Mouse (Mus musculus): ENCODE measurements around the gene Kcnn3.
A peak's percentile ranks its signal among the peaks of the same experiment; 100 is the strongest.

The Kcnn3 gene

DNA sequence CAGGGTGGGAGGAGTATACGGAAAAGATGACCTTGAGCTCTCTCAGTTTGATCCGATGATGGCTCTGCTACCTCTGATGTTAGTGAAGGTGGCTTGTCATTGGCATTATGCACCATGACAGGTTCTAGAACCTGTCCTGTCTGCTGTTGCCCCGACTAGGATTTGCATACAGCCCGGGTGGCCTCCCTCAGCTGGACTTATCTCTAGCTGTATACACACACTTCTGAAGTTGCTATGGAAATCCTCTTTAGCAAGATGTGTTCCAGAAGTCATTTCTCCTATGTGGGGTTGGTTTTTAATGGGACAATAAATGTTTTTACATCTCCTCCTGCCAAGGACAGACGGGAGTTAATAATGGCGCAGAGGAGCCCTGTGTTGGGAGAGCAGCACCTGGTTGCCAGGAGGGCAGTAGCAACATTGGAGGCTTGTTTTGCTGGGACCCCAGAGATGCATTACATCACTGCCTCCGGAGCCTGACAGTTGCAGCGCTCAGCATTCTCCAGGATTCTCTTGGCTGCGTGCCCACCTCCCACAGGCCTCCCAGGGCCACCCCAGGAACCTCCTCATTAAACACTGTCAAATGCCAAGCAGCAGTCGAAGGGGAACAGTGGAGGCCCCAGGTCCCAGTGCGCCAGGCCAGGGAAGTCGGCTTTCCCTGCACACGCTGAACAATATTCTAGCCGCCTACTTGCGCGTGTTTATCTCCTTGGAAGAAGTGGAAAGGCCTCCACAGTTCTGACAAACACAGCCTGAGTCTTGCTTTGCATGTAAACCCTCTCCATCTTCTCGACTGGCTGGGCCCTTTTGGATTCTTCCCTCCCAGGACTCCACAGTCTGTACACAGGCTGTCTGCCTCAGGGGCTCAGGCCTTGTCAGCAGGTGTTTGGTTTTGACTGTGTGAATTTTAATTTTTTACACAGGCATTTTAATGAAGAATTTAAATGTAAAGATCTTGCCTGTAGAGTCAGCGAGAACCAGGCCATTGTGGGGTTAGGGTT lies 93.9 kb downstream of the Kcnn3 start:
- peak; percentile 77 to 85 for DNase-seq (ENCODE audit: low spot score in 2 of 2)

DNA sequence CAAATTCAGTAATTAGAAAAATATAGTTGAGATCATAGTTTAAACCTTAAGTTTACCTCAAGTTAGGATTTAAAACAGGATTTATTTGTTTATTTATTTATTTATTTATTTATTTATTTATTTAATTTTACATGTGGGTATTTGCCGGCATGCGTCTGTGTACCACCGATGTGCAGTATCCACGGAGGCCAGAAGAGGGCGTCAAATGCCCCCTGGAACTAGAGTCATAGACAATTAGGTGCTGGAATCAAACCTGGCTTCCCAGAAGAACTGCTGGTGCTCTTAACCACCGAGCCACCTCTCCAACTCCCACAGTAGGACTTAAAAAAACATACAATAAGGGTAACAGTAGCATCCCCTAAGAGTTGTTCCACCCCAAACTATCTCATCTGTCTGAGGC lies 96.9 kb downstream of the Kcnn3 start:
- DNase-seq (ENCODE audit: low spot score in 2 of 2) = no peak

DNA sequence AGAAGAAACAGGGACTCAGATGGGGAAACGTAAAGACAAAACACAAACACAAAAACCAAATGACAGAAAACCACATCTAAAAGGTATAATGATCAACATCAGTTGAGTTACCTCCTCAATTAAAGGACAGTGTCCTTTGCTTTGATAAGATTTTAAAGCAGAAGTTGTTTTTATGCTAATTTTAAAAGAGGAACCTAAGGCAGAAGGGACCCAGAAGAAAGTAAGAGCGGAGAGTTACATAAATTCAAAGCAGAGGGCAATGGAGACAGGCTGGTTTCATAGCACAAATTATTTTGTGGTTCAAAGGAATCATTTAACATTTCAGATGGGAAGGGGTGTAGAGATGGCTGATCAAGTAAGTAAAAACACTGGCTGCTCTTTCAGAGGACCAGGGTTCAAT lies 97.4 kb downstream of the Kcnn3 start:
- no peak for DNase-seq (ENCODE audit: low spot score in 2 of 2)

DNA sequence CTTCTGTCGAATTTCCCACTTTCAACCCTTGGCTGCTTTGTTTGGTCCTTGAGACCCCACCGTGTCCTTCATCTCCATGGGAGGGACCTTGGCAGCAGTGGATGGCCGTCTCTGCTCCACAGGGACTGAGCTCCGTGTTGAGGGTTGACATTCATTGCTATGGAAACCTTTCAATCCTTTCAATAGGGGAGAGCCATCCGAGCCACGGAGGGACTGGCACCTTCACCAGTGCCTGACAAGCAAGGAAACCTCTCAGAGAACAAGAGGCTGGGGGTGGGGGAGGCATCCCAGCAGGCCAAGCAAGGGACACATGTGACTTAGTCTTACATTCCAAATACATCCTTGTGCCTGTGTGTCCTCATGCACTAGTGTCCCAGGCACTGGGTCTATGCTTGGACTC lies 102.9 kb downstream of the Kcnn3 start:
- no peak for DNase-seq (ENCODE audit: low spot score in 2 of 2)

DNA sequence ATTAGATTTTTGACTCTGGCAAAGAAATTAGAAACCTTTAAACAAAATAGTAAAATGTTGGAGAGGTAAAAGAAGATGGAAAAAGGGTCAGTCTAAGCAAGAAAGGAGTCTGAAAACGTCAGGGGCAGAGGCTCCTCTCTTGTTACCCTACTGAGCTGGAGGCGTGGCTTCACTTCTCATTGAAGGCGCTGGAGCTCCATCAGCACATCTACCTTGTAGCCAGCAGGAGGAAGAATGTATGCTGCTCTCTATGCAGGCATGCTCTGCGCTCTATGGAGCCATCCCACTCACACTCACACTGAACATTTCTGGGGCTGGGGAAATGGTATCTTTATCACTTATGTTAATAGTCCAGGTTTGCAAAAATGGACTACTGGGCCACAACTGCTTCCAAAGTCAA lies 103.6 kb downstream of the Kcnn3 start:
- DNase-seq (ENCODE audit: low spot score in 2 of 2) = no peak

DNA sequence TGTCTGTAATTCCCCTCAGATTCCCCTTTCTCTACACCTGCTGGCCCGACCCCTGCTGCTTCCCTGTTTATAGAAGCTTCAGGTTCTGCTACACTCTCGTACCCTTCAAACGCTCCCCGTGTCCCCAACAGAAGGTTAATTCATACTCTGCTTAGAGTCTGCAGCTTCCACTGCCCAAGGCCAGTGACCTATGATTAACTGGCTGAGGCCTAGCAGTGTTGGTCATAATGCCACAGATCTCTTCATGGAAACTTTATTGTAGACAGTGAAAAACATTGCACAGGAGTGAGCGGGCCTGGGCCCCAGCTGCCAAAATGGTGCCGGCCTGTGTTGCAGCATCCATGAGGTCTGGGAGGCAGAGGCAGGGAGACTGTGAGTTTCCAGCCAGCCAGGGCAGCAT lies 104.0 kb downstream of the Kcnn3 start:
- DNase-seq (ENCODE audit: low spot score in 2 of 2) = no peak

DNA sequence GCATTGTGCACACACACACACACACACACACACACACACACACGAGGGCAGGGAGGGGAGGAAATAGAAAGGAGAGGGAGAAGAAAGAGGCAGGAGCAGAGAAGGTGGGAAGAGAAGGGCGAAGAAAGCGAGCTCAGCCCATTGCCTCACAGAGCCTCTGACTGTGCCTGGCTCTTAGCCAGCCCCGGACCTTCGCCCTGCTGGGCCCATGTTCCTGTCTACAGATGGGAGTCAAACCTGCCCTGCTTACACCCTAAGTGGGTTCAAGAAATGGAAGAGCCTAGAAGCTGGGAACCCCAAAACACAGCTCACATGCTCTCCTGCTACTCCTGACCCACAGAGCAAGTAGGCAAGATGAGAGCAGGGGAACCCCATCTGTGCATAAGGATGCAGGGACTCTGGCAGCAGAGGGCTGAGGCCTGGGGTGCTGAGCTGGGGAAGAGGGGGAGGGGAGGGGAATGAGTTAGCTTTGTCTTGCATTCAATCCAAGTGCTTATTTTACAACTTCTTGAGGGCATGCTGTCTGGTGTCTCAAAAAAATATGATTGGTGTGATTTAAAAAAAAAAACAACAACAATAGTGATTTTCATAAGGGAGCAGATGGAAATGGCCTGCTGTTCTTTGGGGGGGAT lies 105.0 kb downstream of the Kcnn3 start:
- DNase-seq (ENCODE audit: low spot score in 2 of 2) = no peak

DNA sequence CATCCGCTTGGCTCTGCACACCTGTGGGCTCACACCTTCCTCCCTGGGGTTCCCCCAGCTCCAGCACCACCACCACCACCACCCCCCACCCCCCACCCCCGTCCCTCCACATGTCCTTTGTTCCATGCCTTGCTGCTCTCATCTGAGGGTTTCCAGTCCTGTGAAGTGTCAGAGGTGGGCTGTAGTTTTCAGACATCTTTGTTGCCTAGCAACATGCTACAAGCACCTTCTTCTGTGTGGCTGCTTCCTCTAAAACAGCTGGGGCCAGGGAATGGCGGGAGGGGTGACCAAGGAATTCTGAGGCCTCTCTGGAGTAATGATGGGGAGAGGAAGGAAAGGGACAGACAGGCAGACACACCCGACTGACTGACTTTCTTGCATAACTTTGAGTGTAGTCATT lies 106.6 kb downstream of the Kcnn3 start:
- no peak for DNase-seq (ENCODE audit: low spot score in 2 of 2)

DNA sequence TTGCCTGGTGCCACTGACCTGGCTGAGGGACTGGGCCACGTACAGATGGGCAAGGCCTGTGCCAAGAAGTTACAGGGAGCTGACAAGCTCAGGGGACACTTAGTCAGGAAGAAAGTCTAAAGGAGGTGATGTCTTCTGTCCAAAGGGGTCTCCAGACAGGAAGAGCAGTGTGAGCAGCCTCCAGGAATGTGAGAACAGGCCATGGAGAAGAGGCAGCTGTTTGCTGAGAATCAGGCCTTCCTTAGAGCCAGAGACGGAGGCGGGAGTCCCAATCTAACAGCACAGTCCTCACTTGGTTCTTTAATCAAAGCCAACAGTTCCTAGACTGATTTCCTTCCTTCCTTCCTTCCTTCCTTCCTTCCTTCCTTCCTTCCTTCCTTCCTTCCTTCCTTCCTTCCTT lies 109.8 kb downstream of the Kcnn3 start:
- no peak for DNase-seq (ENCODE audit: low spot score in 2 of 2)

DNA sequence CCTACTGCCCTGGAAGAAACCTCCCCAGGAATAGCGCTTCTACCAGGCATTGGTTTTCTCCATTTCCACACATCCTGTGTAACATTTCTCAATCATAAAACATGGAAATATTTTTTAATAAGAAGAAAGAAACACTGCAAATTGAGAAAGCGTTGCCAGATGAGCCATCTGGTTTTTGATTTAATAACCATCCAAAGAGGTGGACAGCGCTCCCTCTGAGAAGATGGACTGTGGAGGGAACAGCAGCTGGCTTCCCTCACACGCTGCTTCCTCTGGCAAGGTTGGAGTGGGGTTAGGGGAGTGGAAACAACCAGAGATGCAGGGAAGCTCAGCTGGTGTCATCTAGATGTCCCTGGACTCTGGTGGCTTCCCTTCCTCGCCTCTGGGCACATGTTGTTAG lies 111.8 kb downstream of the Kcnn3 start:
- no peak for DNase-seq (ENCODE audit: low spot score in 2 of 2)

DNA sequence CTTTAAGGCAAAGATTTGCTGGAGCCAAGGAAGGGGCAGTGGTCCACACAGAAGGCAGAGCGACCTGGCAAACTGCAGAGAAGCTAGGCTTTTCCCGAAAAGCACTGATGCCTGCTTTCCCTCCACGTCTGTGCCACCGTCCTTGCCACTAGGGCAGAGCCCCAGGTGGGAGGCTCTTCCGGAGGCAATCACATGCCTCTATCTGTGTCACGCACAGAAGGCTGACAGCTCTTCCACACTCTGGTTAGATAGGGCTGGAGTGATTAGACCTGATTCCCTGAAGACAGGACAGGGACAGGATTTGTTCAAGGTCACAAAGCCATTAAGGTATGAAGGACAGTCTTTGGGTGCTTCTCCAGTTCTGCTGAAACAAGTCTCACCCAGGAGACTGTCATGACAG lies 113.6 kb downstream of the Kcnn3 start:
- DNase-seq (ENCODE audit: low spot score in 2 of 2) = no peak

DNA sequence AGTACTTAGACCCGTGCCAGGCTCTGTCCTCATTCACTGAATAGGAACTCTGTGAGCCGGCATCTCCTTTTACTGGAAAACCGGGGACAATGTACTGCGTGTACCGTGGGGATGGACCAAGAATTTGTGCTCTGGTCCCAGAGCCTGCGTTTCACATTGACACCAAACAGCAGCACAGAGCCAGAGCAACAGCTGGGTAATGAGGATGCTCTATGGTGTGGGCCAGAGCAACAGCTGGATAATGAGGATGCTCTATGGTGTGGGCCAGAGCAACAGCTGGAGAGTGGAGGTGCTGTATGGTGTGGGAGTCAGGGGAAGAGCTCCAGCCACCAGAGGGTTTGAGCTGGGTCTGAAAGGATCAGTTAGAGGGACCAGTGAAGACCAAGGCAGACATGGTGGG lies 114.0 kb downstream of the Kcnn3 start:
- DNase-seq (ENCODE audit: low spot score in 2 of 2) = peak in 1 of 2 experiments; percentile 53

DNA sequence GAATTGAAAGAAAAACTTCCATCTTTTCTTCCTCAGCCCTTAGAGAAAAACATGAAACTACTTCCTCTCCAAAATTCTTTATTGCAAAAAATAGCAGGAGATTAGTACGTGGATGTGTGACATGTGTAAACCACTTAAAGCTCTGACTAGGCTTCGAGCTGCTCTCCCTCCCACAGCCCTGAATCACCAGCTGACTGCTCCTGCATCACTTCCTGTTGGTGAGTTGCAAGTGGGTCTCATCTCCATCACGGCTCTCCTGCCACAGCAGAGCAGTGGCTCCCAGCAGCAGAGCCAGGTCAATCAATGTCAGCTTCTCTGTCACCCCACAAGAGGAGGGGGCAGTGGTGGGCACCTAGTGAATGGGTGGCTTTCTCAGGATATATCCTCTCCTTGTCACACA lies 120.8 kb downstream of the Kcnn3 start:
- no peak for DNase-seq (ENCODE audit: low spot score in 2 of 2)

DNA sequence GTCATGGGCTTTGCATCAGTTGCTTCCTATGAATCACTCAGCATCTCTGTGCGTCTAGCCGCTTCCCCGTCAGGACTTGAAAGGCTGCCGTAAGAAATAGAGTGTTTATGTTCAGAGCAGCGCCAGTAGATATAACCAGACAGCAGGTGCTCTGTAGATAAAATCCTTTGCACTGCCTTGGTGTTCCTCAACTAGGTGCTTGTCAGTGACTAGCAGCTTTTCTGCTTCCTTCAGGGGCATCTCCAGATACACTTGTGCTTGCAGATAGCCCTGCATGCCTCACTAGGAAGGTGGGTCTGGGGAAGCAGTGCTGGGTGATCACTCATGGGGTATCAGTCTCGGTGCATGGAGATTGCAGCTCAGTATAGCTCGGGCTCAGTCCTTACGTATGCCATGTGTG lies 123.4 kb downstream of the Kcnn3 start:
- no peak for DNase-seq (ENCODE audit: low spot score in 2 of 2)

DNA sequence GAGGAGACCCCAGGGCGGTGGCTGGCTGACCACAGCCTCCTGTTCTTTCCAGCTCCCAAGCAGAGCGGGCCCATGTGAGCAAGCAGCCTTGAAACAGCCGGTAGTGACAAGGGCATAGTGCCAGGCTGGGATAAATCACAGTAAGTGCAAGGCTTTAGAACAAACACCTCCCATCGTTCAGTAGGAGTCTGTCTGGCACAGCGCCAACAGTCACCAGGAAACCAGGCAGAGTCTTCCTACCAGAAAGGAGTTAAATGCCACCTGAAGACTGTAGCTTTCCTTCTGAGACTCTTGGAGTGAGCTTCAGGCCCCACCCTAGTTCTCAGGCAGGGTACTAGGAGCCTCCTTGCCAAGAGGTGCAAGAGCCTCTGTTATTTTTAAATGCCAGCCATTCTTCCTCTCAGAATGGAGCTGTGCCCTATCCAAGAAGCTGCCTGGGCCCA lies 126.9 kb downstream of the Kcnn3 start:
- peak; percentile 58 to 85 for DNase-seq (ENCODE audit: low spot score in 2 of 2)

DNA sequence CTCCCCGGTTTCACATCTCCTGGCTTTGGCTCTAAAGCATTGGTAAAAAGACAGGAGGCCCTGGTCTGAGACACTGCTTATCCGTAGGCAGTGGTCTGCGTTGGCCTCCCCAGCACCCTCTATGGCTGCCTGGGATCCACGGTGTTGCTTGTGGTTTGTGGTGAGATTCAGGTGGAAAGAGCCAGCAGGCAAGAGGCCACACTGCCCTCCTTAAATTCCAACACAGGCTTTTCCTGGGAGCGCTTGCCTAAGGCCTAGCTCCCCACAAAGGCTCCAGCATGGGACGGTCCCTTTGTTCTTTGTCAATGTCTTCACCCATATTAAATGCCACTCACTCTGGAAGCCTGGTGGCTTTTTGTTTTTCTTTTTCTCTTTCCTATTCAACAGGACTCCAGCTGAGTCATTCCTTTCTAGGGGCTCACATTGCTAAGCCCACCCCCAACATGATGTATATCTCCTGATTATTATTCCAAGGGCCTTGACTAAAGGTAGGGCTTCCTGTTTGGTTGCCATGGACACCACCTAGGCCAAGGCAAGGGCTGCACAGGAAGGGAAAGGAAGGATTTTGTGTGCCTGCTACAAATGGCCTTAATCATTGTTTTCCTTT lies 127.4 kb downstream of the Kcnn3 start:
- DNase-seq (ENCODE audit: low spot score in 2 of 2) = no peak

DNA sequence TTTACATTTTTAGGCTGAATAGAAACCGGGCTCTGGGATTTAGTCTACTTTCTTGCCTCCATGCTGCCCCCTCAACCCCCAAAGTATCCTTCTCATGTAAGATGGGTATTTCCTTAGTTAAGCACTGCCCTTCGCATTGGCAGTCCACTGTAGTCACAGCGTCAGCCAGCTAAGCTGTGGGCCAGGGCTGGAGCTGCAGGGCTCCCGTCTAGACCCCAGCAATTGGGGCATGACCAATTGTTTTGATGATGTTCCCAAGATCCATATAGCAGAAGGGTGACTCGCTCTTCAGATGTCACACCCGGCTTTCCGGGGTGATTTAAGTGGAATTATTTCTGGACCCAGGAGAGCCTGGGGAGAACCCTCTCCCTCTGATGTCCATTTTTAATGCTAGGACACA lies 129.9 kb downstream of the Kcnn3 start:
- DNase-seq (ENCODE audit: low spot score in 2 of 2) = no peak

DNA sequence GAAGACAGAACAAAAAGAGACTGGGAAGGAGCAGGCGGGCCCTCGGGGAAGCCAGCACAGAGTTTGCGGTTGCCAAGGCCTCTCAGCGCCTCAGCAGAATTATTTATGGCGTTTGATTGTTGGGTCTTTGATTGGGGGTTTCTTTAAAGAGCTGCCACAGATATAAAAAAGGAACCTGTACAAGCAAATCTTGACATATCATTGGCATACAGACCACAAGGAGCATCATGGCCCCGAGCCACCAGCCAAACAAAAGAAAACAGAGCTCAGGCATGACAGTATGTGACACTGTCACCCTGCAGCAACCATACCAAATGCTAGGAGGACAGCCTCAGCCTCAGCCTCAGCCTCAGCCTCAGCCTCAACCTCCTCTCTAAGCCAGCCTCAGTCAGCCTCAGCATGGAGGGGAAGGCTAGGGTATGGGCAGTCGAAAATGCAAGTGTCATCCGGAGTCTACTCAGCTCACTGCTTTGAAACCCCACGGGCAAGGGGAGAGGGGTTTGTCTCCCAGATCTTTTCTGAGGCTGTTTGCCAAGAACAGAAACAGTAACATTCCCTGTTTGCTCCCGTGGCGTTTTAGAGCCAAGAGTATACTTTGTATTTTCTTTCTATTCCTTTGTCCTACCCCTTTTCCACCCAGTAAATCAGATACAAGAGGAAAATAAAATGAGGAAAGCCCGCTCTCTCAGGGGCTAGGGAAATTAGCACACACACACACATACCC lies 133.4 kb downstream of the Kcnn3 start:
- no peak for DNase-seq (ENCODE audit: low spot score in 2 of 2)

DNA sequence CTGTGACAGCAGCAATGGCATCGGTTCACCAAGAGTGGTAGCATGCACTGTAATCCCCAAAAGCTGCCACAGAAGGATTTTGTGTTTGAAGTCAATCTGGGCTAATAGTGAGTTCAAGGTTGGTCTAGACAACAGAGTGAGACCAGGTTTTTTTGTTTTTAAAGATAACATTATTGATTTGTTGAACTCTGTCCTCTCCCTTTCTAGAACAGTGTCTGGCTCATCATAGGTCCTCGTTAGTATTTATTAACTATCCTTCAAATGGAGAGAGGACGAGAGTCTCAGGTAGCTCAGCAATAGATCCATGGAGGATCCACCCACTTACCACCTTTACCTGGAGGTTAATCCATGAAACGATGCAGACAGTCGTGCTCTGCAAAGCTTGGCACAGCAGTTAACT lies 137.1 kb downstream of the Kcnn3 start:
- DNase-seq (ENCODE audit: low spot score in 2 of 2) = no peak

DNA sequence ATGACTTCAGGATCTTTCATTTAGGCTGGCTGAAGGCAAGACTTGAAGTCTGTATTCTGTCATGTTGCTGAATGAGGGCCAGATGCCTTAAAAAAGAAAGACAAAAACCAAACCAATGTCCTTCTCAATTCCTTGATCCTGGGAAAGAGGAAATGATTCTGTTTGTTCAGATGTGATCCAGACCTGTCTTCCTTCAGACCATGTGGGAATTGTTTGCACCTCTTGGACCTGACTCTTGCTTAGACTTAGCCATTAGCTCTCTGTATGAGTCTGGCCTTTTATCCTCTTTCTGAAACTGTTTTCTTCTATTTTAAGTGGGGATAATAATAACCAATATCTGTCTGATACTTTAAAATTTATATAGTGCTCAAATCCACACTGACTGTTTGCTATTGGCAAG lies 138.5 kb downstream of the Kcnn3 start:
- DNase-seq (ENCODE audit: low spot score in 2 of 2) = no peak

DNA sequence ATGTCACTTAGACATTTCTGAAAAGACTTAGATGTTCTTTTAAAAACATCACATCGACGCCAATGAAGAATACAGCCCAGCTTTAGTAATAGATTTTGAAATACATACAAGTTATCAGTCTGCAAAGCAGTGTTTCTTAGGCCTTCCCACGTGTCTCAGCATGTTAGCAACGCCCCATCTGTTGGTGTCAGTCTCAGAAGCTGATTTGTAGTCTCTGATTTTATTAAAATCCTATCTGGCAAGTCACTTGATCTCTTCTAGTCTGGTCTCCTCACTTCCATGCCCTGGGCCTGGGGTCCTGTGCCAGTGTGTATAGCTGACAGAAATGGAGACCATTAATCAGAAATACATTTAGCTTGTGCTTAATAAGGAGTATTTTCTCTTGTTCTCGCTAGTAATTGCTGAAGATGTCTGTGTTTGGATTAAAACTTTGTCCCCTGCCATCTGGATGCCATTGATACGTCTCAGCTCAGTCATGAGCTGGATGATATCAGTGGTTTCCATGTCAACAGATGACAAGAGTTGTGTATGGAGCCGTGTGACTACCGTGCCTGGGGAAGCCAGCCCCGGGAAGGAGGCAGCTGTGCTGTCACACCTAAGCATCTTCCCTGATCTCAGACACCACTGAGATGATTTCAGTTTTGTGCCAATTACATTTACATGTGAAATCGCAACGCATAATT lies 140.1 kb downstream of the Kcnn3 start:
- no peak for DNase-seq (ENCODE audit: low spot score in 2 of 2)

DNA sequence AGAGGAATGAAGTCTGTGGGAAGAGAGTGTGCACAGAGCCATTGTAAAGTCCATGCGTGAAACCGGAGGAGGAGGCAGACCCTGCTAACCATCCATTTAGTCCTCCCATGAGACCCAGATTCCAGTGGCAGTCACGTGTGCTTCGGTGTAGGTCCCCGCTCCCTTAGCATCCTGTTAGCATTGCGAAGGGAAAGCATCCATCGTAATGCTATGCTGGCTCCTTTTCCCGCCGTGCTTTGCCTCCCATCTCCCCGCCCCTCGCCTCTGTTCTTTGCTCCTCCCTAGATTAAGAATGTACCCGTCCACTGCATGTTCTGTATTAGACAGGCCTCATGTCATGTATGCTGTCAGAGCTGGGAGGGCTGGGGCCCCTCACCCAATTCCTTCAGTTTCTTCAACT lies 144.8 kb downstream of the Kcnn3 start:
- DNase-seq (ENCODE audit: low spot score in 2 of 2) = no peak
